Comparison of ENCODE assay signal across 10 mouse cellular contexts in genomic region chr6:23249053-23249401, GRCm38 (mm10). TPM values are rescaled to one million over a fixed set of nuclear protein-coding genes. Genes with fewer than 3 reads are reported as not detected.
DNase-seq lines count a peak whose midpoint lies in the region; ATAC-seq and TF ChIP-seq lines count a peak whose summit lies in the region.
"Had no signal": no experiment of that assay in that cellular context is flagged by ENCODE, and none has a peak within 500 bp of the region (broad histone marks: within the 10 kb centered on the region; RNA-seq: fewer than 3 reads in every experiment).

No protein-coding gene starts in this region.

- no peak for DNase-seq in heart, postnatal 36 days
- peak; percentile 53 for DNase-seq in embryo, embryonic 9.5 days (ENCODE audit: extremely low spot score)
- no peak for DNase-seq in hindbrain, postnatal 0 days (ENCODE audit: low spot score)
- peak; percentile 67 for DNase-seq in neural tube, embryonic 10.5 days (ENCODE audit: extremely low spot score, low spot score)
- DNase-seq in layer of hippocampus, adult 18-20 months (ENCODE audit: low spot score in 2 of 2): no peak
- no peak for DNase-seq in layer of hippocampus, postnatal 25 days (ENCODE audit: extremely low spot score in 1 of 2, low spot score in 1 of 2)
- no peak for DNase-seq in frontal cortex, postnatal 36 days (ENCODE audit: low spot score in 2 of 2)

- H3K4me1 ChIP-seq in heart, embryonic 14.5 days (ENCODE audit: control insufficient read depth in 2 of 2, insufficient read depth in 2 of 2, low read length in 2 of 2): peaks cover 9 to 13% of the 10 kb centered on the region in 2 experiments
- H3K4me1 ChIP-seq in hindbrain, postnatal 0 days (ENCODE audit: insufficient read depth, low read length): no peaks in the 10 kb centered on the region

- 0 out of 2 replicates have a peak, but pooled peaks have one; percentile 21 for ATAC-seq in heart, embryonic 14.5 days (ENCODE audit: insufficient number of reproducible peaks, insufficient read depth, low FRiP score, low read depth)
- ATAC-seq in hindbrain, postnatal 0 days: no peak

- no peaks in the 10 kb centered on the region for H3K36me3 ChIP-seq in heart, embryonic 14.5 days (ENCODE audit: control insufficient read depth, insufficient read depth, low read length)
- H3K36me3 ChIP-seq in hindbrain, postnatal 0 days (ENCODE audit: insufficient read depth, low read length): no peaks in the 10 kb centered on the region

- peak overlapping the region in 1 of 2 experiments; percentile 40; a peak in 2 of 4 replicates for H3K4me3 ChIP-seq in heart, embryonic 14.5 days (ENCODE audit: control insufficient read depth in 1 of 2, insufficient read depth in 1 of 2, low read depth in 1 of 2, low read length in 2 of 2)
- peak overlapping the region; percentile 23 for H3K4me3 ChIP-seq in hindbrain, postnatal 0 days (ENCODE audit: low read length)
- H3K4me3 ChIP-seq: left cerebral cortex, adult 2 months had no signal

- no peak overlapping the region for H3K27ac ChIP-seq in heart, embryonic 14.5 days (replicated peaks in 1 of 2; ENCODE audit: control insufficient read depth in 1 of 2, insufficient read depth in 1 of 2, low read depth in 2 of 2, low read length in 2 of 2)
- no peak overlapping the region for H3K27ac ChIP-seq in hindbrain, postnatal 0 days
- H3K27ac ChIP-seq: left cerebral cortex, adult 2 months had no signal

- H3K9ac ChIP-seq in heart, embryonic 14.5 days (ENCODE audit: low read length): no peak overlapping the region
- no peak overlapping the region for H3K9ac ChIP-seq in hindbrain, postnatal 0 days (replicated peaks; ENCODE audit: low read length)

- no peak for TF ChIP-seq CTCF in hindbrain, postnatal 0 days (IDR thresholded peaks at IDR 0.05; ENCODE audit: low read depth)

- H3K9me3 ChIP-seq in heart, embryonic 14.5 days (ENCODE audit: control insufficient read depth, low read length): no peaks in the 10 kb centered on the region
- H3K9me3 ChIP-seq in hindbrain, postnatal 0 days (ENCODE audit: low read length): no peaks in the 10 kb centered on the region

- H3K27me3 ChIP-seq in heart, embryonic 14.5 days (ENCODE audit: control insufficient read depth, insufficient read depth, low read length): peaks cover 95% of the 10 kb centered on the region
- H3K27me3 ChIP-seq in hindbrain, postnatal 0 days (ENCODE audit: insufficient read depth, low read length): peaks cover 74% of the 10 kb centered on the region

- intact Hi-C loops in heart, postnatal 36 days (cut with DNase I): no loop called here

- H3K4me2 ChIP-seq in heart, embryonic 14.5 days (ENCODE audit: low read length): peak overlapping the region; percentile 62
- H3K4me2 ChIP-seq in hindbrain, postnatal 0 days (ENCODE audit: low read depth, low read length): peak overlapping the region; percentile 48

- WGBS in heart, embryonic 14.5 days: under 1% methylated on average over 24 of the region's 24 CpGs
- under 1% methylated on average over 24 of the region's 24 CpGs for WGBS in hindbrain, postnatal 0 days

RNA-seq across cellular contexts. Expression of gene Fezf1, which starts 0.9 kb away (rescaled TPM):
- not detected in 2 replicates for polyA plus RNA-seq in heart, embryonic 14.5 days (2014; fragmentation: Nextera tagmentation; extraction: Ambion mirVana)
- not detected for total RNA-seq in heart, postnatal 36 days (2021)
- total RNA-seq in hindbrain, postnatal 0 days (2014; rRNA removed): 0.05 TPM in 1 of 2 replicates, not detected in the other
- not detected in 2 replicates for polyA plus RNA-seq in hindbrain, postnatal 0 days (2015; fragmentation: Nextera tagmentation; extraction: Ambion mirVana)
- under 1 TPM in 1 of 2 experiments, not detected in 1; 0.13 TPM for total RNA-seq in layer of hippocampus, adult 18-20 months (2021)
- total RNA-seq in layer of hippocampus, postnatal 25 days (2021): not detected
- total RNA-seq: neutrophil, adult 5-6 weeks had no signal

Comparison
In these comparisons a context has a peak if more than half of its experiments do, and no peak if none do; other contexts are left out.
1. DNase-seq: peak in embryo, embryonic 9.5 days (single experiment) and neural tube, embryonic 10.5 days (single experiment); none in heart, postnatal 36 days (0 of 2), hindbrain, postnatal 0 days (single experiment), layer of hippocampus, adult 18-20 months (0 of 2), layer of hippocampus, postnatal 25 days (0 of 2) and frontal cortex, postnatal 36 days (0 of 2).